Mouse (Mus musculus): ENCODE data around the gene Rasgrf1.

GRCm38 (mm10) chr9:89900111-89900824, 9.4 kb upstream of the Rasgrf1 start:
- TF ChIP-seq CTCF (IDR thresholded peaks at IDR 0.05; ENCODE audit: extremely low read depth, insufficient read depth, insufficient read length, insufficient replicate concordance) (no peak), POLR2A (IDR thresholded peaks at IDR 0.05; ENCODE audit: low read depth, low read length) (no peak)
